Mouse (Mus musculus): ENCODE results near the gene Kcnh1. TPM values are rescaled to one million over a fixed set of nuclear protein-coding genes. Genes with fewer than 3 reads are reported as not detected.

Gene Kcnh1
- polyA plus RNA-seq, 1 experiment from 2014 or later = 0.94 TPM

DNA sequence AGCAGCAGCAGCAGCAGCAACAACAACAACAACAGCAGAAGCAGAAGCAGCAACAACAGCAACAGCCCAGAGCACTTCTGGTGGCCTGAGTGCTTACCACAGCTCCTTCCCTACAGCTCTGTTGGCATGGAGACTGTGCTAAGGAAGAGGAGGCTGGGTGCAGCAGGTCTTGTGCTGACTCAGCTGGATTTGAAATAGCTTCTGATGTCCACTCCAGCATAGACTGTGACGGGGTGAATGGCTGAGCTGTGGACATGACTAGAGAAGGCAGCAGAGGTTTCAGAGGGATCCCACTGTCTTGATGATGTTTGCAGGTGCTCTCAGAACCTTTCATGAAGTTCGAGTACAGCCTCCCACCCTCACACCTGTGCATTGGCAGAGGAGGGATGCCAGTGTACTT, 113.0 kb downstream of the Kcnh1 start:
- Histone ChIP-seq H3K27me3 (no peaks in the 10 kb centered on the region), H3K4me1 (no peaks in the 10 kb centered on the region), H3K4me3 (no peak overlapping the region), H3K4me2 (replicated peaks) (no peak overlapping the region), H3K27ac (replicated peaks) (no peak overlapping the region), H3K36me3 (no peaks in the 10 kb centered on the region), H3K9ac (replicated peaks) (no peak overlapping the region), H3K9me3 (no peaks in the 10 kb centered on the region)
- no peak for ATAC-seq (ENCODE audit: low FRiP score, low read depth)
- WGBS = 75% methylated on average over 2 of the region's 2 CpGs

DNA sequence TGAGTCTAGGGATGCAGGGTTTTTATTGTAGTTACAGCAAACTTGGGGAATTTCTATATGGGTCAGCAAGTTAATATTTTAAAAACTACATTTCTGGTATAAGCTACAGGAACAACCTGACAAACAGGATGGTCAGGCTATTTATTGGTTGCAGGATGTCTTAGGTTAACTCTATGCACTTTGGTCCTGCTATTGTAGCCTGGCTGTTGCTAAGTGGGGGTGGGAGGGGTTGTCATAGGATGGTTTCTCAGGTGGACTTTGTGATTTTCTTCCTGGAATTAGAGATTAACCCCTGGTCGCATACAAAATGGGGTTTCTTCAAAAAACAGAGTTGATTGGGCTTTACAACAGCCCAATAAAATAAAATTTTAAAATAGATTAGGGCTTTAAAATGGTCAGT, 114.6 kb downstream of the Kcnh1 start:
- H3K27me3 ChIP-seq = no peaks in the 10 kb centered on the region
- 84% methylated on average over 1 of the region's 1 CpGs for WGBS
- no peak overlapping the region for H3K27ac ChIP-seq (replicated peaks)
- no peaks in the 10 kb centered on the region for H3K9me3 ChIP-seq
- no peak overlapping the region for H3K4me3 ChIP-seq
- H3K36me3 ChIP-seq = no peaks in the 10 kb centered on the region
- no peak for ATAC-seq (ENCODE audit: low FRiP score, low read depth)
- H3K4me1 ChIP-seq = no peaks in the 10 kb centered on the region
- no peak overlapping the region for H3K4me2 ChIP-seq (replicated peaks)
- no peak overlapping the region for H3K9ac ChIP-seq (replicated peaks)

- Histone ChIP-seq H3K4me3 (no peak overlapping the region), H3K36me3 (no peaks in the 10 kb centered on the region), H3K27ac (replicated peaks) (no peak overlapping the region), H3K9ac (replicated peaks) (no peak overlapping the region), H3K4me2 (replicated peaks) (no peak overlapping the region), H3K4me1 (no peaks in the 10 kb centered on the region), H3K27me3 (no peaks in the 10 kb centered on the region), H3K9me3 (no peaks in the 10 kb centered on the region)
- ATAC-seq (ENCODE audit: low FRiP score, low read depth) = no peak
These were observed 116.5 kb downstream of the Kcnh1 start for GRCm38 (mm10) chr1:192307055-192307454.

DNA sequence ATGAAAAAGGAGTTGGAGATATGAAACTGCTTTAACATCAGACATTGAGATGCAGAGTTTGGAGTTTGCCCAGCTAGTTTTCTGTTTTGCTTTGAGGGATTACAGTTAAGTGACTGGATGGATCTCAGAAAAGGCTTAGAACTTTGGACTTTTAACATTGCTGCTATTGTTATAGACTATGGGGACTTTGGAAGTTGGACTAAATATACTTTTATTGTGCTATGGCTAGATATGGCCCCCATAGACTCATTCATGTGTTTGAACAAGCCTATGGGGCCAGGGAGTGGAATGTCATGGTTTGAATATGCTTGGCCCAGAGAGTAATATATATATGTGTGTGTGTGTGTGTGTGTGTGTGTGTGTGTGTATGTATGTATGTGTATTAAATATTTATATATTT, 120.7 kb downstream of the Kcnh1 start:
- no peaks in the 10 kb centered on the region for H3K9me3 ChIP-seq
- H3K36me3 ChIP-seq = no peaks in the 10 kb centered on the region
- no peak for ATAC-seq (ENCODE audit: low FRiP score, low read depth)
- no peaks in the 10 kb centered on the region for H3K27me3 ChIP-seq
- H3K4me1 ChIP-seq = peaks cover 16% of the 10 kb centered on the region
- H3K27ac ChIP-seq (replicated peaks) = no peak overlapping the region
- H3K4me2 ChIP-seq (replicated peaks) = no peak overlapping the region
- no peak overlapping the region for H3K4me3 ChIP-seq
- no peak overlapping the region for H3K9ac ChIP-seq (replicated peaks)

GRCm38 (mm10) chr1:192311851-192312438, 121.4 kb downstream of the Kcnh1 start:
- Histone ChIP-seq H3K9ac (replicated peaks) (no peak overlapping the region), H3K27ac (replicated peaks) (no peak overlapping the region), H3K27me3 (no peaks in the 10 kb centered on the region), H3K4me1 (peaks cover 16% of the 10 kb centered on the region), H3K36me3 (no peaks in the 10 kb centered on the region), H3K4me3 (no peak overlapping the region), H3K4me2 (replicated peaks) (no peak overlapping the region), H3K9me3 (no peaks in the 10 kb centered on the region)
- no peak for ATAC-seq (ENCODE audit: low FRiP score, low read depth)
- WGBS = 76% methylated on average over 6 of the region's 6 CpGs

DNA sequence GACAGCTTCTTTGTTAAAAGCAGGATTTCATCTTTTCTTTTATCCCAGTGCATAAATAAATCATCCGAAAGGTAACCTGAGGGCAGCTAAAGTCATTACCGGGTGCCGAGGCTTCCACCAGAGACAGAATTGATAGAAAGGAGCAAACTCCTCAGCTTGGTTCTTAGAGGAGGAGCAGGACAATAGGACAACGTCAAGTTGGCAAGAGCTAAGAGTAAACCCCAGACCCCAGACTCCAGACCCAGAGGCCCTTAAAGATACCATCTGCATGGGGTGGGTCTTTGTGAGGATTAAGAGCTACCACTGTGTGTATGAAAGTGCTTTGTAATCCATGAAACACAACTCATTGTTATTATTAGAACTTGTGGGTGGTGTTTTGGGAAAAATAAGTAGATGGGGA, 121.9 kb downstream of the Kcnh1 start:
- Histone ChIP-seq H3K4me2 (replicated peaks) (no peak overlapping the region), H3K4me1 (peaks cover 16% of the 10 kb centered on the region), H3K27me3 (no peaks in the 10 kb centered on the region), H3K9ac (replicated peaks) (no peak overlapping the region), H3K36me3 (no peaks in the 10 kb centered on the region), H3K27ac (replicated peaks) (no peak overlapping the region), H3K4me3 (no peak overlapping the region), H3K9me3 (no peaks in the 10 kb centered on the region)
- WGBS = 35% methylated on average over 4 of the region's 4 CpGs
- no peak for ATAC-seq (ENCODE audit: low FRiP score, low read depth)

- no peaks in the 10 kb centered on the region for H3K36me3 ChIP-seq
- H3K4me1 ChIP-seq = peaks cover 16% of the 10 kb centered on the region
- no peaks in the 10 kb centered on the region for H3K9me3 ChIP-seq
- no peak overlapping the region for H3K4me3 ChIP-seq
- H3K9ac ChIP-seq (replicated peaks) = no peak overlapping the region
- no peak overlapping the region for H3K27ac ChIP-seq (replicated peaks)
- ATAC-seq (ENCODE audit: low FRiP score, low read depth) = no peak
- no peak overlapping the region for H3K4me2 ChIP-seq (replicated peaks)
- 65% methylated on average over 4 of the region's 4 CpGs for whole genome bisulfite sequencing
- H3K27me3 ChIP-seq = no peaks in the 10 kb centered on the region
These were observed 122.4 kb downstream of the Kcnh1 start for GRCm38 (mm10) chr1:192312998-192313397.

- H3K4me2 ChIP-seq (replicated peaks) = no peak overlapping the region; the same call in 1 of the 2 replicates
- H3K4me1 ChIP-seq = peaks cover 16% of the 10 kb centered on the region
- no peak overlapping the region for H3K4me3 ChIP-seq
- no peaks in the 10 kb centered on the region for H3K9me3 ChIP-seq
- no peak overlapping the region for H3K9ac ChIP-seq (replicated peaks)
- no peaks in the 10 kb centered on the region for H3K27me3 ChIP-seq
- ATAC-seq (ENCODE audit: low FRiP score, low read depth) = peak; percentile 44; the same call in 1 of the 2 replicates
- WGBS = 46% methylated on average over 7 of the region's 7 CpGs
- no peak overlapping the region for H3K27ac ChIP-seq (replicated peaks)
- H3K36me3 ChIP-seq = no peaks in the 10 kb centered on the region
These were observed 123.0 kb downstream of the Kcnh1 start for GRCm38 (mm10) chr1:192313571-192313972.

DNA sequence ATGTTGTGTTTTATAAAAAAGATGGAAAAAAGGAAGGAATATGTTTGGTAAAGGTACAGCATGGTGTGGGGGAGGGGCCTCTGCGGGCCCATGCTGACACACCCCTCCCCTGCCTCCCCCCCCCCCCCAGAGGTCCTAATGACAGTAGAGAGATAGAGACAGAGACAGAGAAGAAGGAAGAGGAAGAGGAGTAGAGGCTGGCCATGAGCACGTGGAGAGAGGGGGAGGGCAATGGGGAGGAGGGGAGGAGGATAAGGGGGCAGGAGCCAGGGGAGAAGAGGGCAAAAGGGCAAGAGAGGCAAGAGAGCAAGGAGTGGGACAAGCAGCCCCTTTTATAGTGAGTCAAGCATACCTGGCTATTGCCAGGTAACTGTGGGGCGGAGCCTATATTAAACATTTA, 123.5 kb downstream of the Kcnh1 start:
- Histone ChIP-seq H3K36me3 (no peaks in the 10 kb centered on the region), H3K27ac (replicated peaks) (no peak overlapping the region), H3K4me3 (no peak overlapping the region), H3K9me3 (no peaks in the 10 kb centered on the region), H3K27me3 (no peaks in the 10 kb centered on the region), H3K4me2 (replicated peaks) (no peak overlapping the region), H3K9ac (replicated peaks) (no peak overlapping the region), H3K4me1 (peaks cover 16% of the 10 kb centered on the region)
- 58% methylated on average over 3 of the region's 3 CpGs for WGBS
- ATAC-seq (ENCODE audit: low FRiP score, low read depth) = no peak; the same call in 1 of the 2 replicates

DNA sequence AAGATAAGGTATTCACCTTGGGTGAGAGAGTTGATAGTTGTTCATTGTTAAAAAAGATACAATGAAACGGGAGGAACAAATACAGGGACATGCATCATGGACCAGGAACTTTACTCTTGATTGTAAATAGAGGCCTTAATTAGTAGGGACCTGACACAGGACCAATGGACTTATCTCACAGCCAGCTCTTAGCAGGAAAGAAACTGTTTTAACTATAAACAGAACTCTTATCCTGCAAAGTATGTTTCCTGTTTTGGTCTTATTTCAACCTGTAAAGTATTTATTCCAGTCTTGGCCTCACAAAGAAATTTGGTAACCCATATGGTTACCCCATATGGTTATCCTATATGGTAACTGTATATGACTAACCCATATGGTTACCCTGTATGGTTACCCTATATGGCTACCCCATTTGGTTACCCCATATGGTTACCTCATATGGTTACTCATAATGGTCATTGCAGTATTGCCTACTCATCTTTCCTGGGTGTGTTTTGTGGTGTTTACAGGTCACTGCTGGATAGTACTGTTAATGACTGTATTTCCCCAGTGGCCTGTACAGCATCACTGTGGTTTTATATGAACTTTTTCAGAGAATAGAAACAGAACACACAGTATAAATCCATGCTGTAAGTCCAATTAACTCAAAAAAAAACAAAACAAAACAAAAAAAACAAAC, 125.0 kb downstream of the Kcnh1 start:
- Histone ChIP-seq H3K4me1 (peaks cover 16% of the 10 kb centered on the region), H3K27ac (replicated peaks) (no peak overlapping the region), H3K9ac (replicated peaks) (no peak overlapping the region), H3K27me3 (no peaks in the 10 kb centered on the region), H3K4me3 (no peak overlapping the region), H3K9me3 (no peaks in the 10 kb centered on the region), H3K36me3 (no peaks in the 10 kb centered on the region), H3K4me2 (replicated peaks) (no peak overlapping the region)
- 48% methylated on average over 1 of the region's 1 CpGs for WGBS
- ATAC-seq (ENCODE audit: low FRiP score, low read depth) = no peak

GRCm38 (mm10) chr1:192324223-192324622, 133.6 kb downstream of the Kcnh1 start:
- no peak for ATAC-seq (ENCODE audit: low FRiP score, low read depth)
- Histone ChIP-seq H3K27ac (replicated peaks) (no peak overlapping the region), H3K9me3 (no peaks in the 10 kb centered on the region), H3K27me3 (no peaks in the 10 kb centered on the region), H3K36me3 (no peaks in the 10 kb centered on the region), H3K9ac (replicated peaks) (no peak overlapping the region), H3K4me2 (replicated peaks) (no peak overlapping the region), H3K4me3 (no peak overlapping the region), H3K4me1 (0 out of 2 replicates have a peak, but pooled peaks cover 3% of the 10 kb centered on the region)
- WGBS = 66% methylated on average over 3 of the region's 3 CpGs

- H3K4me1 ChIP-seq = 0 out of 2 replicates have a peak, but pooled peaks cover 3% of the 10 kb centered on the region
- no peak overlapping the region for H3K4me3 ChIP-seq
- H3K9me3 ChIP-seq = 0 out of 2 replicates have a peak, but pooled peaks cover 2% of the 10 kb centered on the region
- no peak overlapping the region for H3K27ac ChIP-seq (replicated peaks)
- no peak overlapping the region for H3K4me2 ChIP-seq (replicated peaks)
- ATAC-seq (ENCODE audit: low FRiP score, low read depth) = no peak
- H3K36me3 ChIP-seq = no peaks in the 10 kb centered on the region
- H3K27me3 ChIP-seq = no peaks in the 10 kb centered on the region
- WGBS = 92% methylated on average over 8 of the region's 8 CpGs
- no peak overlapping the region for H3K9ac ChIP-seq (replicated peaks)
These were observed 136.5 kb downstream of the Kcnh1 start for GRCm38 (mm10) chr1:192327052-192327451.

GRCm38 (mm10) chr1:192331207-192331606, 140.6 kb downstream of the Kcnh1 start:
- 85% methylated on average over 6 of the region's 6 CpGs for WGBS
- no peak for ATAC-seq (ENCODE audit: low FRiP score, low read depth)
- H3K36me3 ChIP-seq = no peaks in the 10 kb centered on the region
- H3K9me3 ChIP-seq = 0 out of 2 replicates have a peak, but pooled peaks cover 5% of the 10 kb centered on the region
- H3K4me3 ChIP-seq = no peak overlapping the region
- no peak overlapping the region for H3K4me2 ChIP-seq (replicated peaks)
- H3K4me1 ChIP-seq = no peaks in the 10 kb centered on the region
- no peak overlapping the region for H3K27ac ChIP-seq (replicated peaks)
- no peak overlapping the region for H3K9ac ChIP-seq (replicated peaks)
- H3K27me3 ChIP-seq = no peaks in the 10 kb centered on the region
